Mouse (Mus musculus) C2C12 (cell line): Measurements from ENCODE around the gene Lmtk3. TPM values are rescaled to one million over a fixed set of nuclear protein-coding genes. Genes with fewer than 3 reads are reported as not detected.
A peak's percentile ranks its signal among the peaks of the same experiment; 100 is the strongest.

Experiments
- H3K27me3 ChIP-seq: one replicate; pipeline ENCODE4 v1.6.1; 2011; ENCODE audit not compliant: control insufficient read depth, insufficient read depth, insufficient read length
- H3K36me3 ChIP-seq: one replicate; pipeline ENCODE4 v1.6.1; 2011; ENCODE audit not compliant: control insufficient read depth, insufficient read depth
- H3K4me3 ChIP-seq: one replicate; pipeline ENCODE4 v1.5.1; 2011; ENCODE audit warnings: mild to moderate bottlenecking, control low read depth; ENCODE audit not compliant: poor library complexity, insufficient read depth, severe bottlenecking
- H3K79me2 ChIP-seq: one replicate; pipeline ENCODE4 v1.6.1; 2011; ENCODE audit not compliant: control insufficient read depth, insufficient read depth
- H3K79me3 ChIP-seq: one replicate; pipeline ENCODE4 v1.6.1; 2011; ENCODE audit warnings: low read depth, control low read depth
- H3ac ChIP-seq: one replicate; pipeline ENCODE3; 2011; ENCODE audit warnings: low read depth; ENCODE audit not compliant: control insufficient read depth, insufficient read length
- CEBPB ChIP-seq: IDR thresholded peaks from one replicate; pipeline ENCODE4 v1.6.1; 2011; ENCODE audit warnings: low read depth, mild to moderate bottlenecking, control low read depth, moderate library complexity
- CTCF ChIP-seq: IDR thresholded peaks from one replicate; pipeline ENCODE4 v1.5.1; 2011; ENCODE audit not compliant: control insufficient read depth, insufficient read depth, insufficient read length
- FOSL1 ChIP-seq: IDR thresholded peaks from one replicate; pipeline ENCODE4 v1.8.0; 2011; ENCODE audit warnings: mild to moderate bottlenecking, low read length; ENCODE audit not compliant: poor library complexity, insufficient read depth, severe bottlenecking
- MAX ChIP-seq: IDR thresholded peaks from one replicate; pipeline ENCODE4 v1.6.1; 2011; ENCODE audit warnings: mild to moderate bottlenecking, control low read depth
- MYOD1 ChIP-seq: IDR thresholded peaks from one replicate; pipeline ENCODE4 v1.6.1; 2011; ENCODE audit warnings: low read depth; ENCODE audit not compliant: control insufficient read depth, insufficient read length
- MYOG ChIP-seq: IDR thresholded peaks from one replicate; pipeline ENCODE4 v1.6.1; 2011; ENCODE audit not compliant: control insufficient read depth, insufficient read length; ENCODE audit errors: extremely low read depth
- USF1 ChIP-seq: IDR thresholded peaks from one replicate; pipeline ENCODE4 v1.6.1; 2011; ENCODE audit warnings: low read depth, mild to moderate bottlenecking, control low read depth, moderate library complexity
- polyA plus RNA-seq: library from polyadenylated mRNA; unstranded; fragments of >200 nt; fragmentation: generic; extraction: Trizol; gene quantifications from one replicate; pipeline ENCODE4 v1.2.1, GENCODE M21; 2012; ENCODE audit warnings: missing spikeins

Gene Lmtk3
- polyA plus RNA-seq, 1 experiment: 0.27 TPM

DNA sequence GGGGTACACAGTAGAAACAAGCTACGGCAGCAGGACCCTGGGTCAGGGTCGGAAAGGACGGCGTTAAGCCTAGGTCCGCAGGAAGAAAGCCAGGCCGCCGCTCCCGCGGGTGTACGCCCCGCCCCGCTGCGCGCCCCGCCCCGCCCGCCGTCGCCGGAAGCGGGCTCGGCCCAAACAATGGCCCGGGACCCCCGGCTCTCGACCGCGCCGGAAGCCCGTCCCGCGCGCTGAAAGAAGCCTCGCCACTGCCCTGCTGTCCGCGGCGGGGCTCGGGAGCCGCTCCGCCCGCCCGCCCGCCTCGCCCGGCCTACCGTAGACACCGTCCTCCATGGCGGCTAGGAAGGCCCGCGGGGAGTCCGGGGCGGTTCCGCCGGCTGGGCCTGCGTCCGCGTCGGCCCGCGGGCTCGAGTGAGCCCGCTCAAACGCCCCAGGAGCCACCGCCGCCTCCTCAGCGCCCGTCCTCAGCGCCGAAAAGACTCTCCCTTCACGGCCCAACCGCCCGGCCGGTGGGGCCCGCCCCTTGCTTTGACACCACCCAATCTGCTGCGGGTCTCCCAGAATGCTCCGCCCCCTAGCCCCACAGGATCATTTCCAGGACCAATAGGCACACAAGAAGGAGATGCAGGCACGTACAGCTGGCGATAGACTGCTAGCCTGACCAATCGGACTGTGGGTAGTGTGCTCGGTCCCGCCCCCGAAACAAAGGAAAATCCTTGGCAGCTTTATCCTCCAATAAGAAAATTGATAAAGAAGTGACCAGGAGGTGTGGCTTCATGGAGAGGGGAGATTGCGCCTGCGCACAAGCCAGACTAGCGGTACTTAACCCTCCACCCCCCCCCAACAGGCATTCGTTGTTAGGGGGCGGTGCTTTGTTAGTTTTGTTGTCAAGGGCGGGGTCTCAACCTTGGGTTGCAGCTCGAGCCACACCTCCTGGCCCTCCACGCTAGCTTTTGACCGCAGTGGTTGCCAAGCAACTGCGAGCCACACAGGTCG lies 30.5 kb downstream of the Lmtk3 start, which contains the start of gene Cyth2:
Gene Cyth2 (minus strand): TSS at position 795 of the 993 bp plus-strand sequence.
- H3K79me3 ChIP-seq: peaks cover 16% of the 10 kb centered on the region
- H3K36me3 ChIP-seq: peaks cover 36% of the 10 kb centered on the region
- TF ChIP-seq CTCF: no peak
- TF ChIP-seq FOSL1: no peak
- TF ChIP-seq CEBPB: no peak
- TF ChIP-seq MYOG: no peak
- no peak for TF ChIP-seq USF1
- TF ChIP-seq MAX: no peak
- no peak for TF ChIP-seq MYOD1

GRCm38 (mm10) chr7:45814841-45815240 lies 31.3 kb downstream of the Lmtk3 start:
- Histone ChIP-seq H3ac (no peak overlapping the region), H3K36me3 (peaks cover 28% of the 10 kb centered on the region), H3K4me3 (no peak overlapping the region), H3K79me3 (peaks cover 16% of the 10 kb centered on the region), H3K79me2 (peaks cover 27% of the 10 kb centered on the region), H3K27me3 (no peaks in the 10 kb centered on the region)
- no peak for TF ChIP-seq MAX
- TF ChIP-seq FOSL1: no peak
- TF ChIP-seq USF1: no peak
- no peak for TF ChIP-seq MYOD1
- TF ChIP-seq CTCF: no peak
- no peak for TF ChIP-seq CEBPB
- TF ChIP-seq MYOG: no peak

More for the DNA sequence above, 30.5 kb downstream of the Lmtk3 start, which contains the start of gene Cyth2:
- Histone ChIP-seq H3K4me3 (peak within 1 kb of the TSS; percentile 75), H3K27me3 (no peaks in the 10 kb centered on the region), H3ac (peak within 1 kb of the TSS; percentile 92), H3K79me2 (peaks cover 27% of the 10 kb centered on the region)

DNA sequence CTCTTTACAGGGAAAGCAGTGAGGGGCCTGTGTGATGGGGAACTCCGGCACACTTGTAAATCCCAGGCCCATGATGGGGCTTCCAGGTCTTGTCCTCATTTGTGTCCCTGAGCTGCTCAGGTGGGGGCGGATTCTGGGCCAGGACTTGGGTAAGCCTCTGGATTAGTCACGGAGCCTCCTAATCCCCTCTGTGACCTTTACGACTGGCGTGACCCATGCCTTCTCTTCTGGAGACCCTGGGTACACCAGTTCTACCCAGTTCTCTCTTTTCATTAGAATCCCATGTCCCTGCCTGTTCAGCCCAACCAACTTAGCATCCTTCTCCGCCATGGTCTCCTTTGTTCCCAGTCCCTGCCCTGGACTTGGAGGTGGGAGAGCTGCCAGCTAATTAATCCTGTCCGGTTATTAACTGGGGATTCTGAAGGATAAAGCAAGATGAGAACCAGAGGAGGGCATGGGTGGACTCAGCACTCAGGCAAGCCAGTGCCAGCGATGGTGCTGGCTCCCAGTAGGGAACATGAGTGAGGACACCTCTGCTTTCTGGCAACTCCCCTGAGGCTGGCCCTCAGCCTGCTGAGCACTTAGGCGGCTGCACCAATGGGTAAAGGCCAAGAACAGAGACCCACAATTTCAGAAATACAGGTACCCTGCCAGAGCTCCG lies 31.9 kb downstream of the Lmtk3 start:
- H3K27me3 ChIP-seq: no peaks in the 10 kb centered on the region
- peaks cover 22% of the 10 kb centered on the region for H3K36me3 ChIP-seq
- H3K79me2 ChIP-seq: peaks cover 27% of the 10 kb centered on the region
- H3K4me3 ChIP-seq: no peak overlapping the region
- TF ChIP-seq CEBPB: no peak
- TF ChIP-seq USF1: no peak
- no peak for TF ChIP-seq CTCF
- peaks cover 16% of the 10 kb centered on the region for H3K79me3 ChIP-seq
- H3ac ChIP-seq: no peak overlapping the region

DNA sequence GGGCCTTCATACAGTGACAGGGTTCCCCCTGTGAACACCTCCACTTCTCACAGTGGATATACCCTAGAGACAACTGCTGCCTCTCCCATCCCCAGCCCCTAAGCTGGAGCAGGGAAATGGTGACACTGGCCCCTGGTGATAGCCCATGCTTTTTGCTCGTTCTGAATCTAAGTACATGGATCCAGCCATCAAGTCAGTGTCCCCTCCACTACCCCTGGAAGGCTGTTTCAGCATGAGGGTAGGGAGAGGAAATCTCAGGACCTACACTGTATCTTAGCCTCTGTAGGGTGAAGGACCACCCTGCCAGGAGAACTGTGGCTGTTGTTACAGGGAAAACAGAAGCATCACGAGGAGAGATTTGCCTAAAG lies 32.4 kb downstream of the Lmtk3 start:
- H3K27me3 ChIP-seq: no peaks in the 10 kb centered on the region
- H3K79me2 ChIP-seq: peaks cover 27% of the 10 kb centered on the region
- H3K4me3 ChIP-seq: no peak overlapping the region
- peaks cover 17% of the 10 kb centered on the region for H3K36me3 ChIP-seq
- TF ChIP-seq MYOG (no peak), USF1 (no peak), MAX (no peak), MYOD1 (no peak), CTCF (no peak), CEBPB (no peak), FOSL1 (no peak)
- no peak overlapping the region for H3ac ChIP-seq
- peaks cover 16% of the 10 kb centered on the region for H3K79me3 ChIP-seq

- H3K79me3 ChIP-seq: no peaks in the 10 kb centered on the region
- peaks cover 1% of the 10 kb centered on the region for H3K79me2 ChIP-seq
- peaks cover 8% of the 10 kb centered on the region for H3K36me3 ChIP-seq
- H3K4me3 ChIP-seq: no peak overlapping the region
- no peak overlapping the region for H3ac ChIP-seq
- no peaks in the 10 kb centered on the region for H3K27me3 ChIP-seq
- no peak for TF ChIP-seq MAX
- no peak for TF ChIP-seq FOSL1
- TF ChIP-seq MYOG: no peak
- TF ChIP-seq USF1: no peak
- no peak for TF ChIP-seq CTCF
- TF ChIP-seq MYOD1: no peak
- TF ChIP-seq CEBPB: no peak
These were observed 36.3 kb downstream of the Lmtk3 start for GRCm38 (mm10) chr7:45819843-45820242.
